Mouse (Mus musculus): Measurements from ENCODE around the gene Sema4b. TPM values are rescaled to one million over a fixed set of nuclear protein-coding genes. Genes with fewer than 3 reads are reported as not detected.
A peak's percentile ranks its signal among the peaks of the same experiment; 100 is the strongest.

Sema4b gene
- polyA plus RNA-seq, 1 experiment from 2014 or later: 10.7 TPM

GRCm38 (mm10) chr7:80197941-80198778 is 11.5 kb downstream of the Sema4b start:
- Histone ChIP-seq H3K36me3 (0 out of 2 replicates have a peak, but pooled peaks cover 3% of the 10 kb centered on the region), H3K27ac (ENCODE audit: poor library complexity, severe bottlenecking) (peak overlapping the region; percentile 74), H3K9me3 (replicated peaks) (no peaks in the 10 kb centered on the region), H3K4me1 (replicated peaks) (peaks cover 32% of the 10 kb centered on the region), H3K4me2 (peak overlapping the region; percentile 85), H3K4me3 (peak overlapping the region; percentile 65), H3K27me3 (replicated peaks) (no peaks in the 10 kb centered on the region), H3K9ac (peak overlapping the region; percentile 80)
- peak; percentile 88 for ATAC-seq (ENCODE audit: insufficient number of reproducible peaks, low FRiP score)
- WGBS: under 1% methylated on average over 70 of the region's 74 CpGs

GRCm38 (mm10) chr7:80198863-80199262 is 12.2 kb downstream of the Sema4b start:
- 0 out of 2 replicates have a peak, but pooled peaks have one; percentile 13 for ATAC-seq (ENCODE audit: insufficient number of reproducible peaks, low FRiP score)
- Histone ChIP-seq H3K36me3 (0 out of 2 replicates have a peak, but pooled peaks cover 3% of the 10 kb centered on the region), H3K27ac (ENCODE audit: poor library complexity, severe bottlenecking) (peak overlapping the region; percentile 74), H3K4me2 (peak overlapping the region; percentile 85), H3K4me1 (replicated peaks) (peaks cover 39% of the 10 kb centered on the region), H3K9me3 (replicated peaks) (no peaks in the 10 kb centered on the region), H3K4me3 (peak overlapping the region; percentile 65), H3K27me3 (replicated peaks) (no peaks in the 10 kb centered on the region), H3K9ac (peak overlapping the region; percentile 80)
- WGBS: 5% methylated on average over 11 of the region's 11 CpGs

- peaks cover 39% of the 10 kb centered on the region for H3K4me1 ChIP-seq (replicated peaks)
These were observed 12.6 kb downstream of the Sema4b start for GRCm38 (mm10) chr7:80199286-80199685.

GRCm38 (mm10) chr7:80199851-80200587 is 13.4 kb downstream of the Sema4b start:
- Histone ChIP-seq H3K27ac (ENCODE audit: poor library complexity, severe bottlenecking) (no peak overlapping the region), H3K9me3 (replicated peaks) (no peaks in the 10 kb centered on the region), H3K4me2 (peak overlapping the region; percentile 85; the same call in 1 of the 2 replicates), H3K27me3 (replicated peaks) (no peaks in the 10 kb centered on the region), H3K4me3 (no peak overlapping the region), H3K36me3 (0 out of 2 replicates have a peak, but pooled peaks cover 3% of the 10 kb centered on the region), H3K4me1 (replicated peaks) (peaks cover 39% of the 10 kb centered on the region), H3K9ac (no peak overlapping the region)
- ATAC-seq (ENCODE audit: insufficient number of reproducible peaks, low FRiP score): no peak
- 77% methylated on average over 11 of the region's 11 CpGs for WGBS

More at GRCm38 (mm10) chr7:80199286-80199685, 12.6 kb downstream of the Sema4b start:
- WGBS: 38% methylated on average over 6 of the region's 6 CpGs
- Histone ChIP-seq H3K4me2 (peak overlapping the region; percentile 85), H3K9me3 (replicated peaks) (no peaks in the 10 kb centered on the region), H3K9ac (peak overlapping the region; percentile 80), H3K4me3 (peak overlapping the region; percentile 65), H3K27me3 (replicated peaks) (no peaks in the 10 kb centered on the region), H3K36me3 (0 out of 2 replicates have a peak, but pooled peaks cover 3% of the 10 kb centered on the region), H3K27ac (ENCODE audit: poor library complexity, severe bottlenecking) (no peak overlapping the region)
- ATAC-seq (ENCODE audit: insufficient number of reproducible peaks, low FRiP score): no peak

GRCm38 (mm10) chr7:80200588-80200945 is 13.9 kb downstream of the Sema4b start:
- H3K9ac ChIP-seq: no peak overlapping the region
- H3K9me3 ChIP-seq (replicated peaks): no peaks in the 10 kb centered on the region
- H3K36me3 ChIP-seq: 0 out of 2 replicates have a peak, but pooled peaks cover 3% of the 10 kb centered on the region
- no peak overlapping the region for H3K27ac ChIP-seq (ENCODE audit: poor library complexity, severe bottlenecking)
- H3K27me3 ChIP-seq (replicated peaks): no peaks in the 10 kb centered on the region
- peaks cover 43% of the 10 kb centered on the region for H3K4me1 ChIP-seq (replicated peaks)
- H3K4me3 ChIP-seq: no peak overlapping the region
- 88% methylated on average over 6 of the region's 6 CpGs for WGBS
- ATAC-seq (ENCODE audit: insufficient number of reproducible peaks, low FRiP score): no peak
- H3K4me2 ChIP-seq: no peak overlapping the region

GRCm38 (mm10) chr7:80200963-80201539 is 14.4 kb downstream of the Sema4b start:
- no peak overlapping the region for H3K27ac ChIP-seq (ENCODE audit: poor library complexity, severe bottlenecking)
- peaks cover 46% of the 10 kb centered on the region for H3K4me1 ChIP-seq (replicated peaks)
- H3K4me2 ChIP-seq: no peak overlapping the region
- no peak for ATAC-seq (ENCODE audit: insufficient number of reproducible peaks, low FRiP score)
- H3K27me3 ChIP-seq (replicated peaks): no peaks in the 10 kb centered on the region
- no peaks in the 10 kb centered on the region for H3K9me3 ChIP-seq (replicated peaks)
- 0 out of 2 replicates have a peak, but pooled peaks cover 3% of the 10 kb centered on the region for H3K36me3 ChIP-seq
- no peak overlapping the region for H3K4me3 ChIP-seq
- 91% methylated on average over 5 of the region's 5 CpGs for WGBS
- no peak overlapping the region for H3K9ac ChIP-seq

GRCm38 (mm10) chr7:80201888-80202540 is 15.4 kb downstream of the Sema4b start:
- no peak overlapping the region for H3K4me2 ChIP-seq
- H3K36me3 ChIP-seq: 0 out of 2 replicates have a peak, but pooled peaks cover 3% of the 10 kb centered on the region
- no peak overlapping the region for H3K4me3 ChIP-seq
- 90% methylated on average over 15 of the region's 15 CpGs for WGBS
- H3K4me1 ChIP-seq (replicated peaks): peaks cover 56% of the 10 kb centered on the region
- no peaks in the 10 kb centered on the region for H3K9me3 ChIP-seq (replicated peaks)
- ATAC-seq (ENCODE audit: insufficient number of reproducible peaks, low FRiP score): no peak
- no peaks in the 10 kb centered on the region for H3K27me3 ChIP-seq (replicated peaks)
- no peak overlapping the region for H3K9ac ChIP-seq
- H3K27ac ChIP-seq (ENCODE audit: poor library complexity, severe bottlenecking): no peak overlapping the region

GRCm38 (mm10) chr7:80202961-80203360 is 16.3 kb downstream of the Sema4b start:
- Histone ChIP-seq H3K36me3 (0 out of 2 replicates have a peak, but pooled peaks cover 3% of the 10 kb centered on the region), H3K9me3 (replicated peaks) (no peaks in the 10 kb centered on the region), H3K9ac (no peak overlapping the region), H3K4me2 (no peak overlapping the region), H3K4me3 (no peak overlapping the region), H3K27ac (ENCODE audit: poor library complexity, severe bottlenecking) (no peak overlapping the region), H3K27me3 (replicated peaks) (no peaks in the 10 kb centered on the region), H3K4me1 (replicated peaks) (peaks cover 58% of the 10 kb centered on the region)
- no peak for ATAC-seq (ENCODE audit: insufficient number of reproducible peaks, low FRiP score)
- 76% methylated on average over 5 of the region's 5 CpGs for WGBS

GRCm38 (mm10) chr7:80203638-80204096 is 17.0 kb downstream of the Sema4b start:
- Histone ChIP-seq H3K36me3 (0 out of 2 replicates have a peak, but pooled peaks cover 3% of the 10 kb centered on the region), H3K9me3 (replicated peaks) (no peaks in the 10 kb centered on the region), H3K9ac (no peak overlapping the region), H3K4me2 (no peak overlapping the region), H3K4me3 (no peak overlapping the region), H3K27me3 (replicated peaks) (no peaks in the 10 kb centered on the region), H3K27ac (ENCODE audit: poor library complexity, severe bottlenecking) (no peak overlapping the region), H3K4me1 (replicated peaks) (peaks cover 65% of the 10 kb centered on the region)
- ATAC-seq (ENCODE audit: insufficient number of reproducible peaks, low FRiP score): no peak
- WGBS: 54% methylated on average over 12 of the region's 12 CpGs

GRCm38 (mm10) chr7:80204362-80204761 is 17.7 kb downstream of the Sema4b start:
- no peak overlapping the region for H3K4me3 ChIP-seq
- ATAC-seq (ENCODE audit: insufficient number of reproducible peaks, low FRiP score): no peak
- no peak overlapping the region for H3K4me2 ChIP-seq
- H3K27me3 ChIP-seq (replicated peaks): no peaks in the 10 kb centered on the region
- WGBS: 85% methylated on average over 4 of the region's 4 CpGs
- H3K4me1 ChIP-seq (replicated peaks): peaks cover 66% of the 10 kb centered on the region
- no peak overlapping the region for H3K27ac ChIP-seq (ENCODE audit: poor library complexity, severe bottlenecking)
- no peaks in the 10 kb centered on the region for H3K9me3 ChIP-seq (replicated peaks)
- no peak overlapping the region for H3K9ac ChIP-seq
- 0 out of 2 replicates have a peak, but pooled peaks cover 3% of the 10 kb centered on the region for H3K36me3 ChIP-seq
